Mouse (Mus musculus) adrenal gland, adult 10 weeks (tissue): ENCODE data around the gene Plagl1. TPM values are rescaled to one million over a fixed set of nuclear protein-coding genes. Genes with fewer than 3 reads are reported as not detected.

Source experiments
- polyA plus RNA-seq: library from polyadenylated mRNA; stranded (reverse); fragments of 350-450 nt; fragmentation: Illumina TruSeq; extraction: RNeasy Lipid Tissue Mini Kit (QIAGEN cat#74804); gene quantifications from one replicate; pipeline ENCODE4 v1.2.3, GENCODE M21; 2014; ENCODE audit warnings: low read depth, low replicate concordance

Gene Plagl1
- 23.3 TPM for polyA plus RNA-seq

DNA sequence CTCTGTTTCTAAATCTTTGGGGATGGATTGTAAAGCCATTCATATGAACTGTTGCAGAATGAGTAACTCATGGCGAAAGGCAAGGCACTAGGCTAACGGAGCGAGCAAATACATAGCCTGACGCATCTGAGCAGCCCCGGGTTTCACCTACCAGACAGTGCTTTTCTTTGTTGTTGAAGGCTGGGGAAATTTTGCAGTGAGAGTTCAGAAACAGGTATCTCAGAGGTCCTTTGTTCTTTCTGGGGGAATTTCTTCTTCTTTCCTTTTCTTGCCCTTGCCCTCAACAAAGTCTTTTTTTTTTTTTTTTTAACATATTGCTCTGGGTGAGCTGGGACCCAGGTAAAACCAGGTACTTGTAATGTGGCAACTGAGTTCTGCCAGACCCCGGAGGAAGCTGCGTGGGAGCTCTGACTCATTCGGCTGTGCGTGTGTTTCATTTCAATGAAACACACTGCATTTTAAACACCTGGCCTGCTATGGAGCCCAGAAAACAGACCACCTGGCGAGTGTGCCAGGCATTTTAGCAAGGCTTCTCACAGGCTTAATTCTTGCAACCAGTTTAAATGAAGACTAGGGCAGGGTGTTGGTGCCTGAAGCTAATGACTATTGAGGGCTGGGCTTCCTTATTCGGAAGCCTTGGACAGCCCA is at the start of gene Plagl1:
TSS of gene Plagl1 (plus strand) at position 484 of the 648 bp plus-strand sequence.

DNA sequence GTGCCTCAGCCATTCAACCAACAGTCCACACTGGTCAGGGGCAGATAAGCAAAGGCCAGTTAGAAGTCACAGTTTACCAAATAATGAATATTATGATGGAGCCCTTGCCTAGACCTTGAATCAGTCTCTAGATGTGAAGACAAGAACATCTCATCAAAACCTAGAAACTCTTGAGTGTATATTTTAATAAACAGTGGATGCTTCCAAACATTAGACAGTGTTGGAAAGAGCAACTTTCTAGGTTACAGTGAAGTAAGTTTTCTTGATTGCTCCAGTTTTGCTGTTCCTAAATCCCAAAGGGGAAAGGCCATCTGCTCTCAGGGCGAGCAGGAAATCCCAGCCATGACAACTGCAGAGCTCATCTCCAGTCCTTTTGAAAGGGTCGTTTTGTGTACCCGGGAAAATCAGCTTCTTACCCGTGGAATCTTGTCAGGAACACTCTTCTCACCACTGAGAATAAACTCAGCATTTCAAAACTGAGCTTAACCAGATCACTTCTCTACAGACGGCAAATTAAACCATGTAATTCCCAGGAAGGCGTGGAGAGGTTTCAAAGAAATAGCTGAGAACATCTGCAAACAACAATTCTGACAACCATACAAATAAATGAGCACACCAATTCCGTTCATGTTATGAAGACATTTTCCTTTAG is 117.8 kb downstream of the Plagl1 start, which contains the start of gene Zc2hc1b:
TSS of gene Zc2hc1b (minus strand) at position 51 of the 652 bp plus-strand sequence.

Other genes starting within 250 kb of the Plagl1 start
- 111 TPM for gene Utrn, start 191.1 kb upstream of the Plagl1 start, polyA plus RNA-seq
- gene Stx11, start 96.2 kb upstream of the Plagl1 start, polyA plus RNA-seq = 12.8 TPM
- not detected for gene Sf3b5, start 55.2 kb upstream of the Plagl1 start, polyA plus RNA-seq
- gene Zc2hc1b, start 117.5 kb downstream of the Plagl1 start, polyA plus RNA-seq = not detected
- 69.7 TPM for gene Ltv1, start 132.7 kb downstream of the Plagl1 start, polyA plus RNA-seq